Mouse (Mus musculus): ENCODE measurements at regions not wholly inside any gene's neighbourhood (a gene's known extent, or its start where the extent isn't known, plus 50 kb on each side); places are given as distances from the start of the nearest gene placed in this dataset.

DNA sequence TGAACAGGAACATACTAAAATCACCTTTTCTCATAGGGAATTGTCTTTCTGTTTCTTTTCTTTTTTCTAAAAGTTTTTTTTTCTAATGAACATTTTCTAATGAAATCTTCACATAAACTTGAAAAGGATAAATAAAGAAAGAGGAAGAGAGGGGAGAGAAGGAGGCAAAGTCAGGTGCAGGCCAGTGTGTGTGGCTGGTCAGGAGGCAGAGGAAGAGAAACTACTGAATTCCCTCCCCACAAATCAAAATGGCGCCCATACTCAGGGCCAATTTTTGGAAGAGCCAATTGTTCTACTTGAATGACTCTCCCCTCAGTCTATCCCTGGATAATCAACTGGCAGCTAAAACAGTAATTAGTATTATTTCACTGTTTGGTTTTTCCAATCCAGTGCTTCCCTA, 152.0 kb downstream of the Cdc5l start:
- no peak for ATAC-seq (ENCODE audit: low FRiP score)
- no peak overlapping the region for H3K4me3 ChIP-seq (replicated peaks)
- no peaks in the 10 kb centered on the region for H3K9me3 ChIP-seq
- H3K27ac ChIP-seq: no peak overlapping the region
- H3K4me2 ChIP-seq: no peak overlapping the region
- no peak overlapping the region for H3K9ac ChIP-seq
- no peaks in the 10 kb centered on the region for H3K27me3 ChIP-seq
- peaks cover 8% of the 10 kb centered on the region; the same call in 1 of the 2 replicates for H3K4me1 ChIP-seq
- WGBS: 74% methylated on average over 1 of the region's 1 CpGs
- H3K36me3 ChIP-seq (replicated peaks): no peaks in the 10 kb centered on the region

GRCm38 (mm10) chr17:45279811-45280205, 153.7 kb downstream of the Cdc5l start:
- H3K27ac ChIP-seq: 0 out of 2 replicates have a peak overlapping the region, but pooled peaks have one; percentile 19
- WGBS: 58% methylated on average over 3 of the region's 3 CpGs
- H3K4me2 ChIP-seq: no peak overlapping the region
- peaks cover 8% of the 10 kb centered on the region; the same call in 1 of the 2 replicates for H3K4me1 ChIP-seq
- no peak overlapping the region for H3K9ac ChIP-seq
- H3K36me3 ChIP-seq (replicated peaks): no peaks in the 10 kb centered on the region
- H3K4me3 ChIP-seq (replicated peaks): no peak overlapping the region
- ATAC-seq (ENCODE audit: low FRiP score): no peak
- no peaks in the 10 kb centered on the region for H3K27me3 ChIP-seq
- H3K9me3 ChIP-seq: no peaks in the 10 kb centered on the region

DNA sequence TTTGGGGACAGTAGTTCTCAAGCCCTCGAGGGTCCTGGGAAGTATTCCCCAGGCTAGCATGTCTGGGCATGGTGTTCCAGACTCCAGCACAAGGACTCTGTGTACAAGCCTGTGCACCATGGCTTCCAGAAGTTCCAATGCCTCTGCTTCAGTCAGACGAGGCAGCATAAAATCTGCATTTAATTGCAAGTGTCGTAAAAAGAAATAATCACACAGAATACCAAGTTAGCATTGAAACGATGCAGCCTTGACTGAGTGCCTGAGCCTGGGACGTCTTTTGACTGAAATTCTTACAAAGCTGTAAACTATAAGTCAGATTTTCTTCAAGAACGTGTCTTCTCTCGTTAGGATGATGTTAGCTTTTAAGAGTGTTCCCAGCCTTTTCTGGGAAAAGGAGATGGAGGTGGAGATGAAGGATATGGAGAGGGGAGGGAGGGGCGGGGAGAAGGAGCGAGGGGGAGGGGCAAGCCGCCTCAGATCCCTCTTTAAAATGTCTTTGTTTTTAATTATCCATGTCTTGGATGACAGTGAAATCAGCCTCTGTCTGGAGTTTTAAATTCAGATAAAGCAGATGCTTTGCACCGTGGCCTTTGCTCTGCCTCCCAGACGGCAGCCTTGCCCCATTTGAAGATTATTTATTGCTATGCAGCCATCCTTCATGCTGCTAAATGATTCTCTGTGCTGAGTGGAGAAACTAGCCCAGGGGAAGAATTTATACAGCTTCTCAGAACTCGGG, 154.3 kb downstream of the Cdc5l start:
- peaks cover 8% of the 10 kb centered on the region; the same call in 1 of the 2 replicates for H3K4me1 ChIP-seq
- H3K4me2 ChIP-seq: 0 out of 2 replicates have a peak overlapping the region, but pooled peaks have one; percentile 13
- ATAC-seq (ENCODE audit: low FRiP score): no peak
- no peak overlapping the region for H3K4me3 ChIP-seq (replicated peaks)
- 42% methylated on average over 13 of the region's 13 CpGs for WGBS
- H3K27me3 ChIP-seq: no peaks in the 10 kb centered on the region
- no peak overlapping the region for H3K27ac ChIP-seq
- H3K36me3 ChIP-seq (replicated peaks): no peaks in the 10 kb centered on the region
- no peak overlapping the region for H3K9ac ChIP-seq
- H3K9me3 ChIP-seq: no peaks in the 10 kb centered on the region

- H3K27ac ChIP-seq: no peak overlapping the region
- WGBS: 90% methylated on average over 3 of the region's 3 CpGs
- H3K4me2 ChIP-seq: no peak overlapping the region
- H3K4me1 ChIP-seq: peaks cover 8% of the 10 kb centered on the region; the same call in 1 of the 2 replicates
- no peak overlapping the region for H3K9ac ChIP-seq
- H3K36me3 ChIP-seq (replicated peaks): no peaks in the 10 kb centered on the region
- ATAC-seq (ENCODE audit: low FRiP score): no peak
- H3K4me3 ChIP-seq (replicated peaks): no peak overlapping the region
- H3K27me3 ChIP-seq: no peaks in the 10 kb centered on the region
- H3K9me3 ChIP-seq: no peaks in the 10 kb centered on the region; the same call in 1 of the 2 replicates
Observed at GRCm38 (mm10) chr17:45277516-45277915, 156.0 kb downstream of the Cdc5l start.

GRCm38 (mm10) chr17:45276686-45277405, 156.7 kb downstream of the Cdc5l start:
- 81% methylated on average over 12 of the region's 12 CpGs for WGBS
- no peaks in the 10 kb centered on the region for H3K36me3 ChIP-seq (replicated peaks)
- no peak overlapping the region for H3K4me2 ChIP-seq
- H3K27me3 ChIP-seq: no peaks in the 10 kb centered on the region
- no peak for ATAC-seq (ENCODE audit: low FRiP score)
- no peak overlapping the region for H3K4me3 ChIP-seq (replicated peaks)
- H3K27ac ChIP-seq: no peak overlapping the region
- H3K9ac ChIP-seq: no peak overlapping the region
- H3K9me3 ChIP-seq: no peaks in the 10 kb centered on the region; the same call in 1 of the 2 replicates
- peaks cover 8% of the 10 kb centered on the region; the same call in 1 of the 2 replicates for H3K4me1 ChIP-seq

DNA sequence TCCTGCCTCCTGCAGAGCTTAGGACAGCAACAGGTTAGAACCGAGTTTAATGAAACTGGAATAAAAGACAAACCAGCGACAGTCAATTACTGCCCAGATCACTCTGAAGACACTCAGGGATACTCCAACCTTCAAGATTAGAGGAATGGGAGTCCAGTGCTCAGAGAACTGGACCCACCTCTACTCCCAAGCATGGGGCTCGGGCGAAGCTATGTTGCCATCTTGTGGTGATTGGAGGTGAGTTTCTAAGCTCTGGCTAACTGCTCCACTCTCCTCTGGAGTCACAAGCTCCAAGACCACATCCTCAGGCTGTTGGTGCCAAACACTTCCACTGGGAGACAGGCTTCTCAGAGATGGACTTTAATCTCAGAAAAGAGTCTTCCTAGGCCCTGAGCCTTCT, 158.6 kb downstream of the Cdc5l start:
- WGBS: 75% methylated on average over 4 of the region's 4 CpGs
- Histone ChIP-seq H3K27ac (no peak overlapping the region), H3K4me3 (replicated peaks) (no peak overlapping the region), H3K9ac (no peak overlapping the region), H3K4me2 (no peak overlapping the region), H3K36me3 (replicated peaks) (no peaks in the 10 kb centered on the region), H3K27me3 (no peaks in the 10 kb centered on the region), H3K4me1 (peaks cover 6% of the 10 kb centered on the region; the same call in 1 of the 2 replicates), H3K9me3 (peaks cover 6% of the 10 kb centered on the region; the same call in 1 of the 2 replicates)
- ATAC-seq (ENCODE audit: low FRiP score): no peak

GRCm38 (mm10) chr17:45266776-45267175, 166.8 kb downstream of the Cdc5l start:
- no peak overlapping the region for H3K4me3 ChIP-seq (replicated peaks)
- no peak overlapping the region for H3K9ac ChIP-seq
- H3K36me3 ChIP-seq (replicated peaks): no peaks in the 10 kb centered on the region
- ATAC-seq (ENCODE audit: low FRiP score): no peak
- no peaks in the 10 kb centered on the region for H3K27me3 ChIP-seq
- no peaks in the 10 kb centered on the region for H3K4me1 ChIP-seq
- H3K27ac ChIP-seq: no peak overlapping the region
- H3K4me2 ChIP-seq: no peak overlapping the region
- WGBS: 90% methylated on average over 6 of the region's 6 CpGs
- H3K9me3 ChIP-seq: 0 out of 2 replicates have a peak, but pooled peaks cover 6% of the 10 kb centered on the region

- H3K4me1 ChIP-seq: no peaks in the 10 kb centered on the region
- no peak overlapping the region for H3K9ac ChIP-seq
- no peak for ATAC-seq (ENCODE audit: low FRiP score)
- H3K4me2 ChIP-seq: no peak overlapping the region
- no peaks in the 10 kb centered on the region for H3K36me3 ChIP-seq (replicated peaks)
- WGBS: 76% methylated on average over 7 of the region's 7 CpGs
- H3K9me3 ChIP-seq: no peaks in the 10 kb centered on the region
- no peaks in the 10 kb centered on the region for H3K27me3 ChIP-seq
- no peak overlapping the region for H3K27ac ChIP-seq
- no peak overlapping the region for H3K4me3 ChIP-seq (replicated peaks)
Observed at GRCm38 (mm10) chr17:45265587-45265986, 167.9 kb downstream of the Cdc5l start.

DNA sequence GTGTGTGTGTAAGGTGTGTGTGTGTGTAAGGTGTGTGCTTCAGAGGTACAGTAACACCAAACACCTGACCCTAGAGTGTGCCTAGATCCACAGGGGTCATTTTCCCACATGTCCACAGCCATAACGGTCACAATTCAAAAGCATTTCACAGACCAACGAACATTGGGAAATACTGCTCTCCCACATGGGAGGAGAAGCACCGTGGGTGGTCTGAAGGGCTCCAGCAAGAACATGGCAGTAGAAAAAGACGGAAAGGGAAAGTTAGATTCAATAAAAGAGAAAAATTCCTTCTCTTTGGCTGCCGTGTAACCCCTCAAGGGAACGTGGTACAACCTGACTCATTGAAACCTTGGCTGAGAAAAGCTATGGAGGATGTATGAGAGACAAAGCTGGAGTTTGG, 169.1 kb downstream of the Cdc5l start:
- Histone ChIP-seq H3K4me3 (replicated peaks) (no peak overlapping the region), H3K36me3 (replicated peaks) (no peaks in the 10 kb centered on the region), H3K4me2 (no peak overlapping the region), H3K27me3 (no peaks in the 10 kb centered on the region), H3K9me3 (no peaks in the 10 kb centered on the region), H3K9ac (no peak overlapping the region), H3K4me1 (no peaks in the 10 kb centered on the region), H3K27ac (no peak overlapping the region)
- ATAC-seq (ENCODE audit: low FRiP score): no peak
- WGBS: 58% methylated on average over 6 of the region's 6 CpGs

- H3K27me3 ChIP-seq: no peaks in the 10 kb centered on the region
Observed at GRCm38 (mm10) chr17:45260421-45260820, 173.1 kb downstream of the Cdc5l start.

DNA sequence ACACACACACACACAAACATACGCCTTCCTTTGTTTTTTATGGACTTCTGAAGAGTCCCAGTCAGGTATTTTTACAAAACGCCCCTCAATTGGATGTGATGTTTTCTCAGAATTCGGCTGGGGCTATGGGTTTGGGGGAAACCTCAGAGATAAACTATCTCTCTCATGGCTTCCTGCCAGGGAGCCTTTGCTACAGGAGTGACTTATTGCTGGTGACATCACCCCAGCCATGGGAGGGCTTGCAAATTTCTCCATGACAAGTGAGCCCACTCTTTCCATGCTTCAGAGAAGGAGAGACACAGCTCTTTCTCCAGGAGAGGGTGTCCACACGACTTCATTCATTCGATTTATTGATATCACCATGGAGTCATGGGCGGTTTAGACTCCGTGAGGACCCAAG, 175.5 kb downstream of the Cdc5l start:
- H3K9me3 ChIP-seq: no peaks in the 10 kb centered on the region
- H3K27me3 ChIP-seq: no peaks in the 10 kb centered on the region
- no peaks in the 10 kb centered on the region for H3K36me3 ChIP-seq (replicated peaks)
- no peak overlapping the region for H3K9ac ChIP-seq
- no peaks in the 10 kb centered on the region for H3K4me1 ChIP-seq
- no peak for ATAC-seq (ENCODE audit: low FRiP score)
- H3K4me2 ChIP-seq: no peak overlapping the region
- 87% methylated on average over 7 of the region's 7 CpGs for WGBS
- H3K4me3 ChIP-seq (replicated peaks): no peak overlapping the region
- H3K27ac ChIP-seq: no peak overlapping the region

More at GRCm38 (mm10) chr17:45260421-45260820, 173.1 kb downstream of the Cdc5l start:
- Histone ChIP-seq H3K9ac (no peak overlapping the region), H3K27ac (no peak overlapping the region), H3K9me3 (no peaks in the 10 kb centered on the region), H3K4me1 (no peaks in the 10 kb centered on the region), H3K4me2 (no peak overlapping the region), H3K4me3 (replicated peaks) (no peak overlapping the region), H3K36me3 (replicated peaks) (no peaks in the 10 kb centered on the region)
- WGBS: 88% methylated on average over 10 of the region's 10 CpGs
- ATAC-seq (ENCODE audit: low FRiP score): no peak

DNA sequence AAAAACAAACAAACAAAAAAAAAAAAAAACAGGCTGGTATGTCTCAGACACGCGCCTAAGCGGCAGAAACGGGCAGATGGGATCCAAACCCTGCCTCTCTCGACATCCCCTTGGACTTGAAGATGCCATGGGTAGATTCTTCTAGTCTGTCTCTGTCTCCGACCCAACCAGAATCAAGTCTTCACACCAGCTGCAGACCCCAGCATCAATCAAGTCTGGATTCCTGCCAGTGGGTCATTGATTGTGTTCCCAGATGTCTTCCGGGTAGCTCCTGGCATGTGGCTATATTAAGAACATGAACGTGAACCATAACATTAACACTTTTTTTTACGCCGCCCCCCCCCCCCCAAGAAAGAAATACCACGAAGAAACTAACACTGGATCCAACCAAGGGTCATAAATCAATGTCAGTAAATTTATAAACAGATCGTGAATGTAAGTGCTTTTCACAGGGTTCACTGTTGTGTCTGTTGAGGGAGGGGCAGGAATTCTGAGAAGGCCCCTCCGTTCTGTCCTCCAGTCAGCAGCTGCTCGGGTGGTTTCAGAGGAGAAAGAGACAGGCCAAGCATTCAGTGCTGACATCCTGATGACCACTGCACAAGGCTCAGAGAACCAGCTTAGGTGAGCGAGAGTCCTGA, 180.8 kb downstream of the Cdc5l start:
- H3K9me3 ChIP-seq: no peaks in the 10 kb centered on the region
- H3K4me3 ChIP-seq (replicated peaks): no peak overlapping the region
- H3K4me2 ChIP-seq: no peak overlapping the region
- H3K27me3 ChIP-seq: 0 out of 2 replicates have a peak, but pooled peaks cover 4% of the 10 kb centered on the region
- H3K9ac ChIP-seq: no peak overlapping the region
- WGBS: 80% methylated on average over 15 of the region's 15 CpGs
- H3K36me3 ChIP-seq (replicated peaks): no peaks in the 10 kb centered on the region
- ATAC-seq (ENCODE audit: low FRiP score): no peak
- no peak overlapping the region for H3K27ac ChIP-seq
- H3K4me1 ChIP-seq: peaks cover 8% of the 10 kb centered on the region

All from forebrain, embryonic 12.5 days (tissue).